Mouse (Mus musculus) heart, embryonic 15.5 days (tissue): ENCODE results near the gene Trpm3. TPM values are rescaled to one million over a fixed set of nuclear protein-coding genes. Genes with fewer than 3 reads are reported as not detected.
A peak's percentile ranks its signal among the peaks of the same experiment; 100 is the strongest.

Experiments used
- ATAC-seq: fragments of 200-750 bp; cut with Nextera tagmentation; replicated peaks from 2 replicates; pipeline ENCODE4 v1.8.0; 2017; ENCODE audit warnings: low read depth, moderate TSS enrichment; ENCODE audit not compliant: insufficient number of reproducible peaks, insufficient read depth, low FRiP score
- H3K27ac ChIP-seq: fragments of 300-500 bp; sonication (generic); 2 replicates; pipeline ENCODE4 v1.5.1; 2015; ENCODE audit warnings: mild to moderate bottlenecking, inconsistent platforms
- H3K27me3 ChIP-seq: fragments of 300-500 bp; sonication (generic); 2 replicates; pipeline ENCODE4 v1.6.1; 2015; ENCODE audit warnings: inconsistent platforms
- H3K36me3 ChIP-seq: fragments of 300-500 bp; sonication (generic); 2 replicates; pipeline ENCODE4 v1.6.1; 2015; ENCODE audit warnings: mild to moderate bottlenecking, inconsistent platforms
- H3K4me1 ChIP-seq: fragments of 300-500 bp; sonication (generic); replicated peaks from 2 replicates; pipeline ENCODE4 v1.6.1; 2015; ENCODE audit warnings: inconsistent platforms
- H3K4me2 ChIP-seq: fragments of 300-500 bp; sonication (generic); 2 replicates; pipeline ENCODE4 v1.6.1; 2015; ENCODE audit warnings: inconsistent platforms, mild to moderate bottlenecking, moderate library complexity
- H3K4me3 ChIP-seq: fragments of 300-500 bp; sonication (generic); 2 replicates; pipeline ENCODE4 v1.5.1; 2015; ENCODE audit warnings: mild to moderate bottlenecking, inconsistent platforms
- H3K9ac ChIP-seq: fragments of 300-500 bp; sonication (generic); 2 replicates; pipeline ENCODE4 v1.6.1; 2015; ENCODE audit warnings: mild to moderate bottlenecking, inconsistent platforms
- H3K9me3 ChIP-seq: fragments of 300-500 bp; sonication (generic); replicated peaks from 2 replicates; pipeline ENCODE4 v1.6.1; 2016; ENCODE audit warnings: inconsistent platforms
- WGBS: fragments of 180-500 bp; shearing (Covaris S2); methylation state at CpG from one replicate; pipeline ENCODE4 v1.1.7; 2015; ENCODE audit warnings: mixed read lengths; 5-methylcytosine and 5-hydroxymethylcytosine counted together
- polyA plus RNA-seq: library from polyadenylated mRNA; unstranded; fragments of >200 nt; fragmentation: Nextera tagmentation; extraction: Ambion mirVana; gene quantifications from 2 replicates; pipeline ENCODE4 v1.2.1, GENCODE M21; 2015

The Trpm3 gene
- polyA plus RNA-seq, 1 experiment from 2014 or later, result 0.55 TPM

DNA sequence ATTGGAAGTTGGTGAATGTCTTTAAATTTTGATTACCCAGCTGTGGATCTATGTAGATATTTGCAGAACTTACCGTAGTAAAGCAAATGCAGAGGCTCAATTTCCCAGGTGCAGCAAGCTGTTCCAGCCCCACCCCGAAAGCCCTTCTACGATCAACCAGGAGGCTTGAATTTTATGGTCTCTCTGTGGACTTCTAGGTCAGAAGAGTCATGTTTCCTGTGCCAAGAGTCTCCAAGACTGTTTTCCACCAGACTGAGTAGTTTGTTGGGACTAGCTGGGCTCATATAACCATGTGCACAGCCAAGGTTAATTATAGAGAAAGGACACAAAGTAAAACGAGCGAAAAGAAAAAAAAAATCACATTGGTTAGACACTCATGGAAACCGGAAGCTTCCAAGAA, 364.6 kb downstream of the Trpm3 start:
- H3K9me3 ChIP-seq, result no peaks in the 10 kb centered on the region
- no peak overlapping the region for H3K4me3 ChIP-seq
- H3K9ac ChIP-seq, result no peak overlapping the region
- no peak overlapping the region for H3K27ac ChIP-seq
- H3K36me3 ChIP-seq, result no peaks in the 10 kb centered on the region
- ATAC-seq, result no peak
- H3K4me1 ChIP-seq, result no peaks in the 10 kb centered on the region
- no peak overlapping the region for H3K4me2 ChIP-seq
- no peaks in the 10 kb centered on the region for H3K27me3 ChIP-seq
- WGBS, result 81% methylated on average over 6 of the region's 6 CpGs

DNA sequence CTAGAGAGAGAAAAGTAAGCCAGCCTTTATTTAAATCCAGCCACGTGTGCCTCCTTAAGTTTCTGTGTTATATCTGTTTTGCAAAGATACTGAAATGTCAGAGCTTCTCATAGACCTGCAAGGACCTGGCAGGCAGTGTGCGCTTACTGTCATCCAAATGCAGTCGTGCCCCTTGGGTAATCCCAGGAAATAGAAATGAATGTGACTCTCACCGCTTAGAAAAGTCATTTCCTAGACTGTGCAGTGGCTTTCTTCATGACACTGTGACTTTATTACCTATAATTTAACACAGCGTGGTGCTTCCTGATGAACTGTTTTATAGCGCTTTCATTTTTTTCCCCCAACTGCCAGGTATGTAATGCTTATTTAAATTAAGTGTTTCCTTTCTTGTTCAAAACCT, 379.7 kb downstream of the Trpm3 start:
- no peak for ATAC-seq
- 77% methylated on average over 6 of the region's 6 CpGs for WGBS
- Histone ChIP-seq H3K36me3 (no peaks in the 10 kb centered on the region), H3K27ac (no peak overlapping the region), H3K9ac (no peak overlapping the region), H3K9me3 (no peaks in the 10 kb centered on the region), H3K27me3 (no peaks in the 10 kb centered on the region), H3K4me3 (no peak overlapping the region), H3K4me2 (no peak overlapping the region), H3K4me1 (no peaks in the 10 kb centered on the region)

DNA sequence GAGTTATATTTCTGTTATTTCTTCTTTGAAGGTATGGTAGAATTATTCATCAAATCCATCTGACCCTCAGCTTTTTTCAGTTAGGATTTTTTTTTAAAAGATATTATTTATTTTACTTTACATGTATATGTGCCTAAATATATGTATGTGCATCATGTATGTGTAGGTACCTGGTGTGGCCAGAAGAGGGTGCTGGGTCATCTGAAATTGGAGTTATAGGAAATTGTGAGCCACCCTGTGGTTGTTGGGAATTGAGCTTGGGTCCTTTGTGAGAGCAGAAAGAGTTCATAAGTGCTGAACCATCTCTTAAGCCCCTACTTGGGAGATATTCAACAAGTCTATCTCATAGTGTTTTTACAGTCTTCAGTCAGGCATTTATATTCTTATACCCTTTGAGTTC, 389.1 kb downstream of the Trpm3 start:
- Histone ChIP-seq H3K9me3 (0 out of 2 replicates have a peak, but pooled peaks cover 4% of the 10 kb centered on the region), H3K27me3 (no peaks in the 10 kb centered on the region), H3K4me3 (no peak overlapping the region), H3K27ac (no peak overlapping the region), H3K4me2 (no peak overlapping the region), H3K36me3 (no peaks in the 10 kb centered on the region), H3K4me1 (no peaks in the 10 kb centered on the region), H3K9ac (no peak overlapping the region)
- no peak for ATAC-seq

DNA sequence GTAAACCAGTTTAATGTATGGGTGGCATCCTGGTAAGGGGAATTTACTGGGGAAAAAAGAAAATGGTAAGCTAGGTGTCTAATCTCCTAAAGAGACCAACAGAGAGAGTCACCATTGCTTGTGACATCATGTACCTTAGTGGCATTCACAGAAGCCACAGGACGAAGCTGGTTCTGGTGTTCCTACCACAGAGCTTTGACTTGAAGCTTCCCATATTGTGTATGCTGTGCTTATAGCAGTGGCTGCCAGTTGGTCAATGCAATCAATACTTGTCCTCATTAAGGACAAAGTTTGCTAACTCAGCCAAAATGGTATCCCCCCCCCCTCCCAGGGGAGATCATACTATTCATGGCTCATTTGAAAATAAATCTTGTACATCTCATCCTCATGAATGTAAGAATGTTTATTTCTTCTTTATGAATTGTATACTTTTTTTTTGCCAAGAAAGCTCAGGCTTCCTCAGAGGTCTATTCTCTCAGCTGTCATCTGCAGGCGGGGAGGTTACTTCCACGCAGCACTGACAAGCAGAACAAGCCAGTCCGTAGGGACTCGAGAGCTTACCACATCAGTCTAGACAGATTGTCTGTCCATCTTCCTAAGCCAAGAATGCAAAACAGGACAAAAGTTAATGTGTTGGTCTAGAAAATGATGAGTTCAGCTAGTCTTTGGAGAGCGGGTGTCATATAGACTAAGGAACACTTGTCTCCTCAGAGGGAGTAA, 404.3 kb downstream of the Trpm3 start:
- no peak overlapping the region for H3K4me3 ChIP-seq
- ATAC-seq, result no peak
- no peaks in the 10 kb centered on the region for H3K9me3 ChIP-seq
- H3K4me1 ChIP-seq, result no peaks in the 10 kb centered on the region
- no peaks in the 10 kb centered on the region for H3K27me3 ChIP-seq
- no peak overlapping the region for H3K9ac ChIP-seq
- no peaks in the 10 kb centered on the region for H3K36me3 ChIP-seq
- WGBS, result 73% methylated on average over 6 of the region's 6 CpGs
- no peak overlapping the region for H3K27ac ChIP-seq
- H3K4me2 ChIP-seq, result no peak overlapping the region

DNA sequence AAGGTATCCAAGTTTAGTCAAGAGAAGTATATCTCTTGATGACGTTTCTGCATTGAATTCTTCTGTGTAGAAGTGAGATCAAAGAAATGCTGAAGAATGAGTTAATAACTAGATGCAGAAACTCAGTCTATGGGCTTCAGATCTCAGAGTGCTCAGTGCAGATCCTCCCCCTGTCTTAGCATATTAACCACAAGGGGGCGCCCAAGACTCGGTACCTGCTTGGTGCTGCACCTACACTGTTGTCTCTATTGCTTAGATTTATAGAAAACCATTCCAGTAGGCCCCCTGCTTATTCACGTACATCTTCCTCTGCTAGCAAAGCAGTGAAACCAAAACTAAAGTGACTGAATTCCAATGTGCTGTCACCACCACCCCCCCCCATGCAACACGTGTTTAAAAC, 413.3 kb downstream of the Trpm3 start:
- no peak overlapping the region for H3K27ac ChIP-seq
- H3K36me3 ChIP-seq, result no peaks in the 10 kb centered on the region

DNA sequence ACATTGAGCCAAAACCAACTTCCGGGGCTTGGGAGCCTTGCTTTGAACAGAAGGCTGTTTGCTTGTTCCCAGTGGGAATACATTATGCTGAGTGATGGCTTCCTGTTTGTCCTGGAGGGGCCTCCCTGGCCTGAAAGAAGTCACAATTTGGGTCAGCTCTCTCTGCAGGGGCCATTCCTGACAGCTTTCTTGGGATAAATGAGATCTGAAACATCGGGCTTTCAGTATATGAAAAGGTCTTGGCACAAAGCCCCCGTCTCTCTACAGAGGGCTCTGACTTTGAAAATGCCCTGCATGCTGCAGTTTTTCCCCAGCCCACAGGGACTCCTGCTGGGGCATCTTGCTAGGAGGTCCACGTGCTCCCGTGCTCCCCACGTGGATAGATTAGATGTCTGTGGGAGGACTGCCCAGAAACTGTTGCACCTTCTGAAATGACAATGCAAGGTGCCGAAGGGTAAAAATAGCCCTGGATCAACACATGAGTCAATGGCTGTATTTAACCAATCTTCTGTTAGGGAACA, 415.6 kb downstream of the Trpm3 start:
- no peaks in the 10 kb centered on the region for H3K36me3 ChIP-seq
- H3K27me3 ChIP-seq, result no peaks in the 10 kb centered on the region
- H3K9me3 ChIP-seq, result no peaks in the 10 kb centered on the region
- 11% methylated on average over 7 of the region's 7 CpGs for WGBS
- H3K4me3 ChIP-seq, result 0 out of 2 replicates have a peak overlapping the region, but pooled peaks have one; percentile 1
- no peak; the same call in 1 of the 2 replicates for ATAC-seq
- peak overlapping the region; percentile 44 for H3K4me2 ChIP-seq
- H3K4me1 ChIP-seq, result peaks cover 7% of the 10 kb centered on the region
- H3K9ac ChIP-seq, result no peak overlapping the region
- H3K27ac ChIP-seq, result no peak overlapping the region

More for the DNA sequence above, 413.3 kb downstream of the Trpm3 start:
- H3K9ac ChIP-seq, result no peak overlapping the region
- H3K9me3 ChIP-seq, result no peaks in the 10 kb centered on the region
- WGBS, result 22% methylated on average over 5 of the region's 5 CpGs
- H3K4me1 ChIP-seq, result peaks cover 7% of the 10 kb centered on the region
- no peak for ATAC-seq
- no peak overlapping the region for H3K4me3 ChIP-seq
- no peaks in the 10 kb centered on the region for H3K27me3 ChIP-seq
- H3K4me2 ChIP-seq, result no peak overlapping the region

DNA sequence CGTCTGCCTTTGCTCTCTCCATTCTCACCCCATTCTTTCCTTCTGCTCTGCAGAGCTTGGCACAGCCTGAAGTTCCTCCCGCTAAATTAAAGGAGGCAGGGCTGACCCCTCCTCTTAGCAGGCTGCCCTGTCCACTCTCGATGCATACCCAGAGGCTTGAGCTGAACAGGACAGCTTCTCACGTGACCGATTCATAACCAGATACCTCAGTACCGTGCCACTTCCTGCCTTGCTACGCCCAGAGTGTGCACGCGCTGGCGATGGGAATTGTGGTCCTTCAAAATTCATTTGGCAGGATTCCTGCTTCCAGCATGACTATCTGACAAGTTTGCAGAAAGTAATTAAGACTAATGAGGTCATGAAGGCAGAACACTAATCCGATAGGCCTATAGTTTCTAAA, 433.6 kb downstream of the Trpm3 start:
- no peak overlapping the region for H3K4me3 ChIP-seq
- 72% methylated on average over 11 of the region's 11 CpGs for WGBS
- H3K4me1 ChIP-seq, result no peaks in the 10 kb centered on the region
- no peak overlapping the region for H3K9ac ChIP-seq
- no peak overlapping the region for H3K27ac ChIP-seq
- ATAC-seq, result no peak
- no peaks in the 10 kb centered on the region for H3K36me3 ChIP-seq
- no peaks in the 10 kb centered on the region for H3K27me3 ChIP-seq
- H3K9me3 ChIP-seq, result no peaks in the 10 kb centered on the region
- no peak overlapping the region for H3K4me2 ChIP-seq

DNA sequence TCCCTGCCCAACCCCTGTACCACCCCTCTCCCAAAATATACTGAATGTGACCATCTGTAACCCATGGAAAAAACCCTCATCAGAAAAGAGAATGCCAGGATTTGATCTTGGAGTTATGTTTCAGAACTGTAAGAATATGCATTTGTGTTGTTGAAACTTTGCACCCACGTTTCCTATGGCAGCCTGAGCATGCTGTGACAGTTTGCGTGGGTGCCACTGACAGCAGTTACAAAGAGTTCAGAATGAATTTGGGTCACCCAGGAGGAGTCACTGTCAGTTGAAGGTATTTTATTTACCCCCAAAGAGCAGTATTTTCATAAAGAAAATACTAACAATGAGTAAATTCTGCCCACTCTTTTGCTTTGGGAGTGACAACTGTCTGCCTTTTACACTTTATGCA, 434.0 kb downstream of the Trpm3 start:
- Histone ChIP-seq H3K27me3 (no peaks in the 10 kb centered on the region), H3K27ac (no peak overlapping the region), H3K4me3 (no peak overlapping the region), H3K9me3 (no peaks in the 10 kb centered on the region), H3K4me1 (no peaks in the 10 kb centered on the region), H3K4me2 (no peak overlapping the region), H3K36me3 (no peaks in the 10 kb centered on the region), H3K9ac (no peak overlapping the region)
- WGBS, result 78% methylated on average over 2 of the region's 2 CpGs
- ATAC-seq, result no peak

DNA sequence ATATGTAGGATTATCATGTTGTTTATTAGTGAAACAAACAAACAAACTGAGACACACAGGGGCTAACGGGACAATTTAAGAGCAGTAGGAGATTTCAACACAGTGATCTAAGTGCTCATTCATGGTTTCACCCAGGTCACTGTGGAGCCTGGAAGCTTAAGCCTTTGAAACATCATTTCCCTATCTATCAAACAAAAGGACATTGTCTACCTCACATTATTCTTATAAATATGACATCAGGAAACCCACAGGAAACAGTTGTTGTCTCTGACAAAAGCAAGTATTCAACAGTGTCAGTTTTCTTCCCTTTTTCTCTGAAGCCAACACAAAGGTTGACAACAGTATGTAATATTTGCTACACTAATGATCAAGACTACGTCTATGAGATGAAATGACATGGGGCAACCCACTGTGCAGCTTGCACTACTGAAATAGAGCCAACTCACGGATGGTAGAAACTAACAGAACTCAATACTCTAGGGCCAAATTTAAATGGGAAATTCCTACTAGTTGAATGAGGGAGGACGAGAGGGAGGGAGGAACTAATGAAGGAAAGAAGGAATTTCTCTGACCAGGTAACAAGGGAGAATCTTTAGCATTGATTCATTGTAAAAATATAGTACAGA, 443.4 kb downstream of the Trpm3 start:
- H3K9me3 ChIP-seq, result no peaks in the 10 kb centered on the region
- H3K27me3 ChIP-seq, result no peaks in the 10 kb centered on the region
- no peaks in the 10 kb centered on the region for H3K4me1 ChIP-seq
- no peak for ATAC-seq
- no peak overlapping the region for H3K27ac ChIP-seq
- H3K4me3 ChIP-seq, result no peak overlapping the region
- H3K4me2 ChIP-seq, result no peak overlapping the region
- H3K9ac ChIP-seq, result no peak overlapping the region
- H3K36me3 ChIP-seq, result no peaks in the 10 kb centered on the region
- 67% methylated on average over 4 of the region's 4 CpGs for WGBS

DNA sequence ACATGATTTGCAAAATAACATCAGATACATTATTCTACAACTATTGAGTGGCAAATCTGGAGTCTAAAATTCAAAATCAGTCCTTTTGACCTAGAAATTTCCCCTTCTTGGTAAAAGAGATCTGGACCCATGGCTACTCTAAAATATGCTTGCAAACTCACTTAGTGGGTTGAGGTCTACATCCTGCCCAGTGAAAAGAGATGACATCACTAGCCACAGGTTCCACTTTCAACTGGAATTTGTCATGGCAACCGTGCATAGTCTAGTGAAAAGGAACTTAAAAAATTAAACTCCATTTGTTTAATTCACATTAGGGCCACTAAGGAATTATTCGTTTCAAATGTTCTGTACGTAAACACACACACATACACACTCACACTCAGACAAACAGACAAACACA, 455.6 kb downstream of the Trpm3 start:
- no peaks in the 10 kb centered on the region for H3K9me3 ChIP-seq

DNA sequence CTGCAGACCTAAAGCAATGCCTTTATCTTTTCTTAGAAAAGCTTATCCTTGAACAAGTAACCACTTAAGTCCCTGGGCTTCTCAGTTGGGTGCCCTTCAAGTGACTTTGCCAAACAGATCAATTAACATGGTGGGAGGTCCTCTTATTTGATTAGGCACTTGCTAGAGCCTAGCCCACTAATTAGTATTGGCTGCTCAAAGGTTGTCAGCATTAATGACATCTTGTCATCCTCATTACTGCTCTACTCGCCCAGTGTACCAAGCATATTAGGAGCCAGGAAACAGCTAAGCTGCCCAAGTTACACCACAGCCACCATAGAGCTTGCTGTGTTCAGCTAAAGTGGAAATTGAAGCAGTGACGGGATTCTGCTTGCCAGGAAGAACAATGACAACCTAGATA, 456.4 kb downstream of the Trpm3 start:
- no peak overlapping the region for H3K4me3 ChIP-seq
- no peaks in the 10 kb centered on the region for H3K27me3 ChIP-seq
- H3K9ac ChIP-seq, result no peak overlapping the region
- H3K27ac ChIP-seq, result no peak overlapping the region
- WGBS, result 63% methylated on average over 2 of the region's 2 CpGs
- no peaks in the 10 kb centered on the region; the same call in 1 of the 2 replicates for H3K4me1 ChIP-seq
- no peak overlapping the region for H3K4me2 ChIP-seq
- H3K36me3 ChIP-seq, result no peaks in the 10 kb centered on the region
- no peak for ATAC-seq
- no peaks in the 10 kb centered on the region for H3K9me3 ChIP-seq

More for the DNA sequence above, 455.6 kb downstream of the Trpm3 start:
- 83% methylated on average over 3 of the region's 3 CpGs for WGBS
- H3K9ac ChIP-seq, result no peak overlapping the region
- H3K4me2 ChIP-seq, result no peak overlapping the region
- no peak overlapping the region for H3K4me3 ChIP-seq
- no peaks in the 10 kb centered on the region for H3K36me3 ChIP-seq
- ATAC-seq, result no peak
- no peak overlapping the region for H3K27ac ChIP-seq
- H3K27me3 ChIP-seq, result no peaks in the 10 kb centered on the region
- peaks cover 2% of the 10 kb centered on the region; the same call in 1 of the 2 replicates for H3K4me1 ChIP-seq

DNA sequence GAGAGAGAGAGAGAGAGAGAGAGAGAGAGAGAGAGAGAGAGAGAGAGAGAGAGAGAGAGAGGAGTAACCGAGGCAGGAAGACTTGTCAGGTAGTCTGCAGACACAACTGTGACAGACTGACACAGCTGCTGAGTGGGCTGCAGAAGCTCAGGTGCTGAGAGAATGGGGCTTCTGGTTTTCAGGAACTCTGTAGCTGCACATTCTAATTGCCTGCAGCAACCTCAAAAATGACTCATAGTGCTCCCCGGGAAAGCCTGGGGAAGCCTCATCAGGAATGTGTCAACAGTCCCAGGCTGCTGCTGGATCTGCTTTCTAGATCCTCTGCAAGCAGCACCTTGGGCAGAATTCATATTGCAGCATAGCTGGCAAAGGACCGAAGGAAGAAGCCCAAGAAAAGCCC, 457.9 kb downstream of the Trpm3 start:
- Histone ChIP-seq H3K4me2 (no peak overlapping the region), H3K9me3 (no peaks in the 10 kb centered on the region), H3K27me3 (no peaks in the 10 kb centered on the region), H3K36me3 (no peaks in the 10 kb centered on the region), H3K27ac (no peak overlapping the region), H3K4me3 (no peak overlapping the region), H3K9ac (no peak overlapping the region), H3K4me1 (no peaks in the 10 kb centered on the region; the same call in 1 of the 2 replicates)
- WGBS, result 20% methylated on average over 3 of the region's 3 CpGs
- ATAC-seq, result no peak
